Mouse (Mus musculus) brown adipose tissue, adult 24 weeks (tissue): Measurements from ENCODE around the gene Aanat. TPM values are rescaled to one million over a fixed set of nuclear protein-coding genes. Genes with fewer than 3 reads are reported as not detected.
"Not testable (repeated sequence)": the region's sequence is repeated elsewhere in the genome, so short reads cannot be mapped to it uniquely, and the experiment has no call there.

ENCODE experiments used
- H3K27ac ChIP-seq: fragments of 200-500 bp; replicated peaks from 2 replicates; pipeline ENCODE4 v1.5.1; 2012; ENCODE audit warnings: low read depth, mild to moderate bottlenecking, low read length
- H3K4me1 ChIP-seq: fragments of 200-500 bp; 2 replicates; pipeline ENCODE4 v1.6.1; 2012; ENCODE audit warnings: low read length, mixed read lengths; ENCODE audit not compliant: control insufficient read depth, insufficient read depth, insufficient read length
- H3K4me3 ChIP-seq: fragments of 200-500 bp; 2 replicates; pipeline ENCODE4 v1.5.1; 2012; ENCODE audit warnings: low read depth, mild to moderate bottlenecking, low read length, moderate library complexity; ENCODE audit not compliant: insufficient read depth
- polyA plus RNA-seq: library from polyadenylated mRNA; stranded (reverse); fragments of >200 nt; gene quantifications from 2 replicates; pipeline ENCODE4 v1.2.4, GENCODE M21; 2012; ENCODE audit not compliant: missing spikeins, insufficient read depth, insufficient read length

Gene Aanat
- polyA plus RNA-seq, 1 experiment: not detected

- Histone ChIP-seq H3K27ac (peak overlapping the region; percentile 91), H3K4me3 (peak overlapping the region; percentile 95), H3K4me1 (peaks cover 35% of the 10 kb centered on the region)
Observed at GRCm38 (mm10) chr11:116624131-116624832, 38.0 kb downstream of the Aanat start.

- Histone ChIP-seq H3K4me1 (peaks cover 27% of the 10 kb centered on the region), H3K4me3 (no peak overlapping the region), H3K27ac (no peak overlapping the region)
Observed at GRCm38 (mm10) chr11:116625081-116626000, 39.1 kb downstream of the Aanat start.

GRCm38 (mm10) chr11:116626299-116627071 is 40.3 kb downstream of the Aanat start, which contains the start of gene Rhbdf2:
Gene Rhbdf2, minus strand, starts transcription at chr11:116627019.
- Histone ChIP-seq H3K27ac (no peak within 1 kb of the TSS), H3K4me1 (peaks cover 19% of the 10 kb centered on the region), H3K4me3 (no peak within 1 kb of the TSS)

- Histone ChIP-seq H3K4me1 (peaks cover 10% of the 10 kb centered on the region), H3K27ac (no peak overlapping the region), H3K4me3 (no peak overlapping the region)
Observed at GRCm38 (mm10) chr11:116627072-116628020, 41.1 kb downstream of the Aanat start.

GRCm38 (mm10) chr11:116628712-116629111 is 42.5 kb downstream of the Aanat start:
- H3K27ac ChIP-seq: no peak overlapping the region
- no peaks in the 10 kb centered on the region for H3K4me1 ChIP-seq
- no peak overlapping the region for H3K4me3 ChIP-seq

GRCm38 (mm10) chr11:116629472-116629871 is 43.2 kb downstream of the Aanat start:
- H3K4me1 ChIP-seq: no peaks in the 10 kb centered on the region
- H3K4me3 ChIP-seq: no peak overlapping the region
- no peak overlapping the region for H3K27ac ChIP-seq

- H3K27ac ChIP-seq: peak overlapping the region; percentile 26; the same call in 1 of the 2 replicates
- no peak overlapping the region for H3K4me3 ChIP-seq
- no peaks in the 10 kb centered on the region for H3K4me1 ChIP-seq
Observed at GRCm38 (mm10) chr11:116630171-116630965, 44.1 kb downstream of the Aanat start.

- Histone ChIP-seq H3K27ac (no peak overlapping the region), H3K4me3 (no peak overlapping the region), H3K4me1 (no peaks in the 10 kb centered on the region)
Observed at GRCm38 (mm10) chr11:116632962-116633361, 46.7 kb downstream of the Aanat start.

GRCm38 (mm10) chr11:116636607-116637006 is 50.4 kb downstream of the Aanat start:
- not testable (repeated sequence) for H3K4me3 ChIP-seq, H3K27ac ChIP-seq, H3K4me1 ChIP-seq

GRCm38 (mm10) chr11:116641168-116641567 is 54.9 kb downstream of the Aanat start:
- Histone ChIP-seq H3K4me3 (no peak overlapping the region), H3K27ac (no peak overlapping the region), H3K4me1 (no peaks in the 10 kb centered on the region; the same call in 1 of the 2 replicates)

GRCm38 (mm10) chr11:116641731-116642130 is 55.5 kb downstream of the Aanat start:
- Histone ChIP-seq H3K4me3 (no peak overlapping the region), H3K4me1 (no peaks in the 10 kb centered on the region; the same call in 1 of the 2 replicates), H3K27ac (no peak overlapping the region)

GRCm38 (mm10) chr11:116642681-116643578 is 56.7 kb downstream of the Aanat start:
- 0 out of 2 replicates have a peak overlapping the region, but pooled peaks have one; percentile 27 for H3K27ac ChIP-seq
- H3K4me1 ChIP-seq: no peaks in the 10 kb centered on the region; the same call in 1 of the 2 replicates
- no peak overlapping the region for H3K4me3 ChIP-seq
